Mouse (Mus musculus): ENCODE data around the gene Mapk6. TPM values are rescaled to one million over a fixed set of nuclear protein-coding genes. Genes with fewer than 3 reads are reported as not detected.
A peak's percentile ranks its signal among the peaks of the same experiment; 100 is the strongest.

Gene Mapk6
- polyA plus RNA-seq, 1 experiment from 2014 or later = 43.5 TPM

- H3K9ac ChIP-seq (ENCODE audit: low read depth, low read length) = no peak overlapping the region
- no peak overlapping the region for H3K4me3 ChIP-seq (ENCODE audit: low read length)
- no peaks in the 10 kb centered on the region for H3K4me1 ChIP-seq (ENCODE audit: control insufficient read depth, insufficient read depth, low read length)
- H3K9me3 ChIP-seq (ENCODE audit: control insufficient read depth, low read length) = no peaks in the 10 kb centered on the region
- no peaks in the 10 kb centered on the region for H3K27me3 ChIP-seq (replicated peaks; ENCODE audit: control insufficient read depth, insufficient read depth, low read length)
- ATAC-seq = no peak
- WGBS = 90% methylated on average over 17 of the region's 17 CpGs
- no peaks in the 10 kb centered on the region for H3K36me3 ChIP-seq (ENCODE audit: control insufficient read depth, insufficient read depth, low read length)
- no peak overlapping the region for H3K4me2 ChIP-seq (ENCODE audit: low read depth, low read length)
- no peak overlapping the region for H3K27ac ChIP-seq (ENCODE audit: low read length)
These were observed 61.7 kb downstream of the Mapk6 start for GRCm38 (mm10) chr9:75348066-75348465.

GRCm38 (mm10) chr9:75347458-75347857 lies 62.3 kb downstream of the Mapk6 start, which contains the start of gene Bcl2l10:
TSS of gene Bcl2l10 (plus strand) at chr9:75347758.
- Histone ChIP-seq H3K27ac (ENCODE audit: low read length) (no peak within 1 kb of the TSS), H3K4me2 (ENCODE audit: low read depth, low read length) (no peak within 1 kb of the TSS), H3K4me3 (ENCODE audit: low read length) (no peak within 1 kb of the TSS), H3K27me3 (replicated peaks; ENCODE audit: control insufficient read depth, insufficient read depth, low read length) (no peaks in the 10 kb centered on the region), H3K4me1 (ENCODE audit: control insufficient read depth, insufficient read depth, low read length) (no peaks in the 10 kb centered on the region), H3K9ac (ENCODE audit: low read depth, low read length) (no peak within 1 kb of the TSS), H3K9me3 (ENCODE audit: control insufficient read depth, low read length) (no peaks in the 10 kb centered on the region), H3K36me3 (ENCODE audit: control insufficient read depth, insufficient read depth, low read length) (no peaks in the 10 kb centered on the region; the same call in 1 of the 2 replicates)
- ATAC-seq = no peak
- WGBS = 91% methylated on average over 5 of the region's 5 CpGs

GRCm38 (mm10) chr9:75342433-75342832 lies 67.4 kb downstream of the Mapk6 start:
- H3K4me2 ChIP-seq (ENCODE audit: low read depth, low read length) = no peak overlapping the region
- no peak overlapping the region for H3K4me3 ChIP-seq (ENCODE audit: low read length)
- WGBS = 89% methylated on average over 4 of the region's 4 CpGs
- H3K9me3 ChIP-seq (ENCODE audit: control insufficient read depth, low read length) = no peaks in the 10 kb centered on the region
- H3K27me3 ChIP-seq (replicated peaks; ENCODE audit: control insufficient read depth, insufficient read depth, low read length) = no peaks in the 10 kb centered on the region
- H3K9ac ChIP-seq (ENCODE audit: low read depth, low read length) = no peak overlapping the region
- H3K4me1 ChIP-seq (ENCODE audit: control insufficient read depth, insufficient read depth, low read length) = no peaks in the 10 kb centered on the region
- no peaks in the 10 kb centered on the region; the same call in 1 of the 2 replicates for H3K36me3 ChIP-seq (ENCODE audit: control insufficient read depth, insufficient read depth, low read length)
- ATAC-seq = no peak
- H3K27ac ChIP-seq (ENCODE audit: low read length) = no peak overlapping the region

GRCm38 (mm10) chr9:75338016-75338415 lies 71.8 kb downstream of the Mapk6 start:
- no peaks in the 10 kb centered on the region; the same call in 1 of the 2 replicates for H3K36me3 ChIP-seq (ENCODE audit: control insufficient read depth, insufficient read depth, low read length)
- no peak overlapping the region for H3K4me2 ChIP-seq (ENCODE audit: low read depth, low read length)
- WGBS = 92% methylated on average over 6 of the region's 6 CpGs
- no peak overlapping the region for H3K27ac ChIP-seq (ENCODE audit: low read length)
- H3K4me1 ChIP-seq (ENCODE audit: control insufficient read depth, insufficient read depth, low read length) = no peaks in the 10 kb centered on the region
- no peaks in the 10 kb centered on the region for H3K27me3 ChIP-seq (replicated peaks; ENCODE audit: control insufficient read depth, insufficient read depth, low read length)
- no peak overlapping the region for H3K9ac ChIP-seq (ENCODE audit: low read depth, low read length)
- no peak for ATAC-seq
- H3K4me3 ChIP-seq (ENCODE audit: low read length) = no peak overlapping the region
- no peaks in the 10 kb centered on the region for H3K9me3 ChIP-seq (ENCODE audit: control insufficient read depth, low read length)

GRCm38 (mm10) chr9:75334440-75334839 lies 75.4 kb downstream of the Mapk6 start:
- Histone ChIP-seq H3K4me3 (ENCODE audit: low read length) (no peak overlapping the region), H3K9me3 (ENCODE audit: control insufficient read depth, low read length) (no peaks in the 10 kb centered on the region), H3K27me3 (replicated peaks; ENCODE audit: control insufficient read depth, insufficient read depth, low read length) (no peaks in the 10 kb centered on the region), H3K4me2 (ENCODE audit: low read depth, low read length) (no peak overlapping the region), H3K27ac (ENCODE audit: low read length) (no peak overlapping the region), H3K9ac (ENCODE audit: low read depth, low read length) (no peak overlapping the region), H3K4me1 (ENCODE audit: control insufficient read depth, insufficient read depth, low read length) (no peaks in the 10 kb centered on the region), H3K36me3 (ENCODE audit: control insufficient read depth, insufficient read depth, low read length) (no peaks in the 10 kb centered on the region)
- WGBS = 77% methylated on average over 4 of the region's 4 CpGs
- ATAC-seq = no peak

- H3K27ac ChIP-seq (ENCODE audit: low read length) = no peak overlapping the region
- no peak overlapping the region for H3K4me2 ChIP-seq (ENCODE audit: low read depth, low read length)
- no peak overlapping the region for H3K4me3 ChIP-seq (ENCODE audit: low read length)
- H3K9ac ChIP-seq (ENCODE audit: low read depth, low read length) = no peak overlapping the region
- H3K36me3 ChIP-seq (ENCODE audit: control insufficient read depth, insufficient read depth, low read length) = no peaks in the 10 kb centered on the region
- WGBS = 92% methylated on average over 8 of the region's 8 CpGs
- no peaks in the 10 kb centered on the region for H3K27me3 ChIP-seq (replicated peaks; ENCODE audit: control insufficient read depth, insufficient read depth, low read length)
- H3K9me3 ChIP-seq (ENCODE audit: control insufficient read depth, low read length) = no peaks in the 10 kb centered on the region
- H3K4me1 ChIP-seq (ENCODE audit: control insufficient read depth, insufficient read depth, low read length) = no peaks in the 10 kb centered on the region
- ATAC-seq = no peak
These were observed 79.0 kb downstream of the Mapk6 start for GRCm38 (mm10) chr9:75330821-75331220.

GRCm38 (mm10) chr9:75328047-75328446 lies 81.8 kb downstream of the Mapk6 start:
- 95% methylated on average over 3 of the region's 3 CpGs for WGBS
- Histone ChIP-seq H3K4me3 (ENCODE audit: low read length) (no peak overlapping the region), H3K4me2 (ENCODE audit: low read depth, low read length) (no peak overlapping the region), H3K4me1 (ENCODE audit: control insufficient read depth, insufficient read depth, low read length) (no peaks in the 10 kb centered on the region), H3K27ac (ENCODE audit: low read length) (no peak overlapping the region), H3K9ac (ENCODE audit: low read depth, low read length) (no peak overlapping the region), H3K27me3 (replicated peaks; ENCODE audit: control insufficient read depth, insufficient read depth, low read length) (no peaks in the 10 kb centered on the region), H3K36me3 (ENCODE audit: control insufficient read depth, insufficient read depth, low read length) (no peaks in the 10 kb centered on the region), H3K9me3 (ENCODE audit: control insufficient read depth, low read length) (no peaks in the 10 kb centered on the region)
- ATAC-seq = no peak

- H3K9ac ChIP-seq (ENCODE audit: low read depth, low read length) = 0 out of 2 replicates have a peak overlapping the region, but pooled peaks have one; percentile 8
- no peaks in the 10 kb centered on the region for H3K27me3 ChIP-seq (replicated peaks; ENCODE audit: control insufficient read depth, insufficient read depth, low read length)
- H3K27ac ChIP-seq (ENCODE audit: low read length) = no peak overlapping the region
- H3K4me2 ChIP-seq (ENCODE audit: low read depth, low read length) = no peak overlapping the region; the same call in 1 of the 2 replicates
- WGBS = 66% methylated on average over 13 of the region's 13 CpGs
- no peaks in the 10 kb centered on the region for H3K9me3 ChIP-seq (ENCODE audit: control insufficient read depth, low read length)
- peaks cover 10% of the 10 kb centered on the region; the same call in 1 of the 2 replicates for H3K4me1 ChIP-seq (ENCODE audit: control insufficient read depth, insufficient read depth, low read length)
- H3K36me3 ChIP-seq (ENCODE audit: control insufficient read depth, insufficient read depth, low read length) = peaks cover 2% of the 10 kb centered on the region; the same call in 1 of the 2 replicates
- no peak overlapping the region for H3K4me3 ChIP-seq (ENCODE audit: low read length)
- peak; percentile 89 for ATAC-seq
These were observed 87.5 kb downstream of the Mapk6 start for GRCm38 (mm10) chr9:75322099-75322885.

GRCm38 (mm10) chr9:75319365-75319764 lies 90.4 kb downstream of the Mapk6 start:
- no peak overlapping the region for H3K4me3 ChIP-seq (ENCODE audit: low read length)
- WGBS = 77% methylated on average over 3 of the region's 3 CpGs
- no peak overlapping the region for H3K9ac ChIP-seq (ENCODE audit: low read depth, low read length)
- peaks cover 2% of the 10 kb centered on the region; the same call in 1 of the 2 replicates for H3K36me3 ChIP-seq (ENCODE audit: control insufficient read depth, insufficient read depth, low read length)
- H3K4me2 ChIP-seq (ENCODE audit: low read depth, low read length) = no peak overlapping the region
- peaks cover 18% of the 10 kb centered on the region for H3K4me1 ChIP-seq (ENCODE audit: control insufficient read depth, insufficient read depth, low read length)
- H3K27ac ChIP-seq (ENCODE audit: low read length) = no peak overlapping the region
- no peaks in the 10 kb centered on the region for H3K27me3 ChIP-seq (replicated peaks; ENCODE audit: control insufficient read depth, insufficient read depth, low read length)
- no peak for ATAC-seq
- H3K9me3 ChIP-seq (ENCODE audit: control insufficient read depth, low read length) = no peaks in the 10 kb centered on the region

All from intestine, embryonic 16.5 days (tissue).